Mouse (Mus musculus): ENCODE measurements around the gene Dvl1. TPM values are rescaled to one million over a fixed set of nuclear protein-coding genes. Genes with fewer than 3 reads are reported as not detected.

Dvl1 gene
- polyA plus RNA-seq, 1 experiment: 29.5 TPM

DNA sequence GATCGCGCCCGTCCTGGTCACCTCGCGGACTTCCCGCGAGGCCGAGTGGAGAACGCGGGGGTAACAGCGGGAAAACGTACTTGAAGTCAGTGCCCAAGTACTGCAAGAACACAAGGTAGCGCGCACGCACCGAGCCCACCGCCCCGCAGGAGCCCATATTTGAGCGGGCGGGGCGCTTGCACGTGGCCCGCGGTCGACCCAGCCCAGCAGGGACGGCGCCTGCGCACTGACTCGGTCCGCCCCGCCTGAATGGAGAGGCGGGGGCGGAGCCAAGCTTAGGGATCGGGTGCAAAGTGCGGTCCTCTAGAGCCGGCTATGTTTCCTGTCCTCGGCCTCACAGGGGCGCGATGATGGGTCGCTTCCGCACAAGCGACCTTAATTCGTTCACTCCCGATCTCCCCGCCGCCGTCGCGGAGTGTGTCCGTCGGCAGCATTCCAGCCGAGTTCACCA lies 44.4 kb downstream of the Dvl1 start, which contains the start of the genes Pusl1 and Acap3:
TSS of gene Pusl1 (minus strand) at position 231 of the 451 bp plus-strand sequence.
TSS of gene Acap3 (plus strand) at position 272 of the 451 bp plus-strand sequence.
- Histone ChIP-seq H3K4me3 (replicated peaks) (peak within 1 kb of the TSS; percentile 100), H3K4me1 (peaks cover 65% of the 10 kb centered on the region), H3K9me3 (no peaks in the 10 kb centered on the region), H3K36me3 (replicated peaks; ENCODE audit: low read length) (peaks cover 54% of the 10 kb centered on the region), H3K27me3 (replicated peaks) (no peaks in the 10 kb centered on the region)
- TF ChIP-seq FLI1 (IDR thresholded peaks at IDR 0.05; ENCODE audit: low read length) (no peak), GATA1 (IDR thresholded peaks at IDR 0.05; ENCODE audit: borderline replicate concordance, low read length) (no peak)

DNA sequence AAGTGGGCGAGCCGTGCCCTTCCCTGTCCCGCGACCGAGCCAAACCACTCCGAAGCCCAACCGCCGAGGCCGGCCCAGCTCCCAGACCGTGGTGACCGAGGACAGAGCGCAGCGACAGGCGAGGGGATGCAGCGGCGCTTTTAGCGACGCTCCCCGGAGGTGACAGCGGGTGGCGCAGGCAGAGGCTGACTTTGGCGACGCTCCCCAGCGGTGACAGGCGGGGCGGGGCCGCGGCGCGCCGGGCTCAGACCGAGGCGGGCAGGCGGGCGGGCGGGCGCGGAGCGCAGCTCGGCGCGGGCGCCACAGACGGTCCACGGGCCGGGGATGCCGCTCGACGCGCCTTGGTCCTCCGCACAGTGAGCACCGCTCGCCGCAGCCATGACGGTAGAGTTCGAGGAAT lies 44.8 kb downstream of the Dvl1 start:
- H3K4me1 ChIP-seq: peaks cover 69% of the 10 kb centered on the region
- TF ChIP-seq FLI1 (IDR thresholded peaks at IDR 0.05; ENCODE audit: low read length) (no peak), GATA1 (IDR thresholded peaks at IDR 0.05; ENCODE audit: borderline replicate concordance, low read length) (no peak)
- H3K4me3 ChIP-seq (replicated peaks): peak overlapping the region; percentile 100
- no peaks in the 10 kb centered on the region for H3K9me3 ChIP-seq
- H3K36me3 ChIP-seq (replicated peaks; ENCODE audit: low read length): peaks cover 54% of the 10 kb centered on the region
- no peaks in the 10 kb centered on the region for H3K27me3 ChIP-seq (replicated peaks)

GRCm38 (mm10) chr4:155892438-155893211 lies 45.4 kb downstream of the Dvl1 start:
- Histone ChIP-seq H3K36me3 (replicated peaks; ENCODE audit: low read length) (peaks cover 50% of the 10 kb centered on the region), H3K27me3 (replicated peaks) (no peaks in the 10 kb centered on the region), H3K4me3 (replicated peaks) (peak overlapping the region; percentile 100), H3K9me3 (no peaks in the 10 kb centered on the region), H3K4me1 (peaks cover 69% of the 10 kb centered on the region)
- TF ChIP-seq FLI1 (IDR thresholded peaks at IDR 0.05; ENCODE audit: low read length): no peak
- TF ChIP-seq GATA1 (IDR thresholded peaks at IDR 0.05; ENCODE audit: borderline replicate concordance, low read length): no peak

GRCm38 (mm10) chr4:155893212-155893690 lies 46.0 kb downstream of the Dvl1 start:
- H3K36me3 ChIP-seq (replicated peaks; ENCODE audit: low read length): peaks cover 47% of the 10 kb centered on the region
- peak overlapping the region; percentile 100 for H3K4me3 ChIP-seq (replicated peaks)
- no peak for TF ChIP-seq FLI1 (IDR thresholded peaks at IDR 0.05; ENCODE audit: low read length)
- H3K4me1 ChIP-seq: peaks cover 66% of the 10 kb centered on the region
- no peaks in the 10 kb centered on the region for H3K27me3 ChIP-seq (replicated peaks)
- H3K9me3 ChIP-seq: no peaks in the 10 kb centered on the region

- H3K4me1 ChIP-seq: peaks cover 64% of the 10 kb centered on the region
- TF ChIP-seq FLI1 (IDR thresholded peaks at IDR 0.05; ENCODE audit: low read length): no peak
- no peak for TF ChIP-seq GATA1 (IDR thresholded peaks at IDR 0.05; ENCODE audit: borderline replicate concordance, low read length)
- no peaks in the 10 kb centered on the region for H3K9me3 ChIP-seq
- H3K4me3 ChIP-seq (replicated peaks): peak overlapping the region; percentile 100
- H3K36me3 ChIP-seq (replicated peaks; ENCODE audit: low read length): peaks cover 47% of the 10 kb centered on the region
- H3K27me3 ChIP-seq (replicated peaks): no peaks in the 10 kb centered on the region
Observed at GRCm38 (mm10) chr4:155894311-155894881, 47.2 kb downstream of the Dvl1 start.

DNA sequence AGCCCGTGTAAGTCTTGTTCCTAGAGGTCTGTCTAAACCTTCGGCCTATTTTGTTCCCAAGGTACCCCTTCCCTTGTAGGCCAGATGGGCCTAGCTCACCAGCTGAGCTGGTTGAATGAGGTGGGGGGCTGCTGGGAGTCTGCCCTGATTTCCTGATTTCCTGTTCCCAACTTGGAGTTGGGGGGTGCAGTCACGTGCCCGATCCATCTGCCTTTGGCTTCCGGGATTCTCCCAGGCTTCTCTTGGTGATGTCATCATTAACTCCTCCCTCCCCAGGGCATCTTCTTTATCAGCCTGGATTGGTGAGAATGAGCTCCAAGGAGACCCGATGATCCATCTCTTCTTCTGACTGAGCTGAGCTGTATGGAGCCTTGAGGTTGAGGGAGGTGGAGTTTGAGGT lies 48.0 kb downstream of the Dvl1 start:
- Histone ChIP-seq H3K4me3 (replicated peaks) (peak overlapping the region; percentile 100), H3K4me1 (peaks cover 58% of the 10 kb centered on the region), H3K9me3 (no peaks in the 10 kb centered on the region), H3K36me3 (replicated peaks; ENCODE audit: low read length) (peaks cover 47% of the 10 kb centered on the region), H3K27me3 (replicated peaks) (no peaks in the 10 kb centered on the region)
- no peak for TF ChIP-seq GATA1 (IDR thresholded peaks at IDR 0.05; ENCODE audit: borderline replicate concordance, low read length)

DNA sequence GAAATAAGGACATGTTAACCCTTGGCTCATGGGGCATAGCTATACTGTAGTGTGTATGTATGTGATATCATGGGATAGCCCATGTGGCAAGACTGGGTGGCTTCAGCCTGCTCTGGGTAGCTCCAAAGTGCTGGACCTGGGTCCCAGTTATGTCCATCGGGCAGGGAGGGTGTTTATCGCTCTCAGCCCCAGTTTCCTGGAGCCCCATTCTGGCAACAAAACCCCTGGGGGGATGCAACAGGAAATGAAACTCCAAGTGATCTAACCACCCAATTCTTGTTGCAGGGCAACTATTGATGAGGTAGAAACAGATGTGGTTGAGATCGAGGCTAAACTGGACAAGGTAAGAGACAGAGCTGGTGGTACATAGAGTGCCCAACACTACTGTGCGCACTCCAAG lies 48.6 kb downstream of the Dvl1 start:
- TF ChIP-seq GATA1 (IDR thresholded peaks at IDR 0.05; ENCODE audit: borderline replicate concordance, low read length): no peak
- no peak for TF ChIP-seq FLI1 (IDR thresholded peaks at IDR 0.05; ENCODE audit: low read length)
- peaks cover 48% of the 10 kb centered on the region for H3K36me3 ChIP-seq (replicated peaks; ENCODE audit: low read length)

DNA sequence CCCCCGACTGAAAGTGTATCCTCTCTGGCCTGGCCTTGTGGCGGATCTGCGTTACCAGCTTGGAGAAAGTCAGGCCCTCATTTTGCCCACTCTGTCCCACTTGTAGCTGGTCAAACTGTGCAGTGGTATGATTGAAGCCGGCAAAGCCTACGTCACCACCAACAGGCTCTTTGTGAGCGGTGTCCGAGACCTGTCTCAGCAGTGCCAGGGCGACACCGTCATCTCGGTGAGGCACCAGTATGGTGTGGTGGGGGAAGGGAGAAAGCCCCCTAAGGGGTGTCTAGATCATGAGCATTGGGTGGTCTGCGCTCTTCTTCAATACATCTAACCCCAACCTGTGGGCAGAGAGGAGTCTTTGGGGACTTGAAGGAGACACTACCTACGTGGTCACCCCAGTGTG lies 49.3 kb downstream of the Dvl1 start:
- Histone ChIP-seq H3K9me3 (no peaks in the 10 kb centered on the region), H3K4me3 (replicated peaks) (no peak overlapping the region), H3K36me3 (replicated peaks; ENCODE audit: low read length) (peaks cover 55% of the 10 kb centered on the region), H3K4me1 (peaks cover 56% of the 10 kb centered on the region), H3K27me3 (replicated peaks) (no peaks in the 10 kb centered on the region)
- TF ChIP-seq GATA1 (IDR thresholded peaks at IDR 0.05; ENCODE audit: borderline replicate concordance, low read length) (no peak), FLI1 (IDR thresholded peaks at IDR 0.05; ENCODE audit: low read length) (no peak)

More for the DNA sequence above, 48.6 kb downstream of the Dvl1 start:
- peak overlapping the region; percentile 68 for H3K4me3 ChIP-seq (replicated peaks)
- H3K4me1 ChIP-seq: peaks cover 55% of the 10 kb centered on the region
- no peaks in the 10 kb centered on the region for H3K9me3 ChIP-seq
- no peaks in the 10 kb centered on the region for H3K27me3 ChIP-seq (replicated peaks)

- Histone ChIP-seq H3K27me3 (replicated peaks) (no peaks in the 10 kb centered on the region), H3K4me3 (replicated peaks) (no peak overlapping the region), H3K9me3 (no peaks in the 10 kb centered on the region), H3K36me3 (replicated peaks; ENCODE audit: low read length) (peaks cover 73% of the 10 kb centered on the region), H3K4me1 (peaks cover 51% of the 10 kb centered on the region)
- no peak for TF ChIP-seq GATA1 (IDR thresholded peaks at IDR 0.05; ENCODE audit: borderline replicate concordance, low read length)
- no peak for TF ChIP-seq FLI1 (IDR thresholded peaks at IDR 0.05; ENCODE audit: low read length)
Observed at GRCm38 (mm10) chr4:155898318-155898717, 51.1 kb downstream of the Dvl1 start.

- peaks cover 41% of the 10 kb centered on the region for H3K4me1 ChIP-seq
- H3K27me3 ChIP-seq (replicated peaks): no peaks in the 10 kb centered on the region
- H3K4me3 ChIP-seq (replicated peaks): no peak overlapping the region
- H3K36me3 ChIP-seq (replicated peaks; ENCODE audit: low read length): peaks cover 84% of the 10 kb centered on the region
- TF ChIP-seq FLI1 (IDR thresholded peaks at IDR 0.05; ENCODE audit: low read length): no peak
- TF ChIP-seq GATA1 (IDR thresholded peaks at IDR 0.05; ENCODE audit: borderline replicate concordance, low read length): no peak
- no peaks in the 10 kb centered on the region for H3K9me3 ChIP-seq
Observed at GRCm38 (mm10) chr4:155899355-155899754, 52.2 kb downstream of the Dvl1 start.

All from megakaryocyte, embryonic 14.5 days (primary cell).